Mouse (Mus musculus) testis, adult 2 months (tissue): ENCODE results near the gene Dnm2.

Experiments used
- CTCF ChIP-seq: fragments of 200-500 bp; IDR thresholded peaks from 2 replicates; pipeline ENCODE4 v1.5.1; 2012; ENCODE audit warnings: low read depth, mild to moderate bottlenecking, inconsistent platforms, low read length, moderate library complexity; ENCODE audit not compliant: control insufficient read depth, insufficient read depth, insufficient replicate concordance
- POLR2A ChIP-seq: fragments of 200-500 bp; IDR thresholded peaks from 2 replicates; pipeline ENCODE4 v1.6.1; 2012; ENCODE audit warnings: low read depth, mild to moderate bottlenecking, inconsistent platforms, low read length, moderate library complexity; ENCODE audit not compliant: control insufficient read depth

DNA sequence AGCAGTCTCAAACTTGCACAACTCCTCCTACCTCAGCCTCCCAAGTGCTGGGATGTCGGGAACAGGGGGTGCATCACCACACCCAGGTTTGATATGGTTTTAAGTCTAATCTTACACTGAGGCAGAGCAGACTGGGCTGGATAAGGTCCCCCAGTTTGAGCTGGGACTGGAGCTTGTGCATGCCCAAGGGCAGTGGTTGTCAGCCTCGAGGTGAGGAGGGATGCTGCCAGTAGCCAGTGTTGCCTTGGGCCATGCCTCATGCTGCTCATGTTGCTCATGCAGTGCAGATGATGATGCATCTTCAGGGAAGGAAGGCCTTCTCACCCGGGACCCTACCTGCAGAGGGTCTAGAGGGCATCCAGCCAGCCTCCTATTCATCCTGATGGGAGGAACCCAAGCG lies 19.2 kb upstream of the Dnm2 start:
- no peak for TF ChIP-seq POLR2A
- no peak for TF ChIP-seq CTCF
